Mouse (Mus musculus): ENCODE results near the gene Nat10.

- TF ChIP-seq EP300 (IDR thresholded peaks at IDR 0.05; ENCODE audit: low read depth) = no peak
- no peak for TF ChIP-seq CTCF (IDR thresholded peaks at IDR 0.05; ENCODE audit: low read depth)
Measured at GRCm38 (mm10) chr2:103692810-103693209, 68.3 kb downstream of the Nat10 start.
